Mouse (Mus musculus): ENCODE results near the gene Sag. TPM values are rescaled to one million over a fixed set of nuclear protein-coding genes. Genes with fewer than 3 reads are reported as not detected.

Sag gene
- total RNA-seq, 2 experiments from 2014 or later, result 1.9 to 2.1 TPM

- DNase-seq (ENCODE audit: low spot score in 2 of 2), result no peak
Measured at GRCm38 (mm10) chr1:87853601-87854361, 50.3 kb downstream of the Sag start.

DNA sequence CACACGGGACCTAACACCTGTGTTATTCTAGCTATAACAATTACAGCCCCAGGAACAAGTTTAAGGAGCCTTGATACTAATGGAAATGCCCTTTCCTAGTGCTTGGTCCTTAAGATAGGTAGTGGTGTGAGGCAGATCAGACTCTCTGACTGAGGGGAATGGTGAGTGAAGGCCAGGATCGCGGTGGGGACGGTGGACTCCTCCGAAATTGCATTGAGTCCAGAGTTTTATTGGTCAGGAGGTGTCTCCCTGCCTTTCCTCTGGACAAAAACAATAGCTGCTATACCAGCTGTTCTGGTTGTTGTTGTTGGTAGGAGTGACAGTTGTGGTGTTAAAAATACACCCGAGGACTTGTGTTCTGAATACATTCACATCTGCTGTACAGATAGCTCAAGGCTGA lies 50.9 kb downstream of the Sag start:
- DNase-seq (ENCODE audit: low spot score in 2 of 2), result no peak

DNA sequence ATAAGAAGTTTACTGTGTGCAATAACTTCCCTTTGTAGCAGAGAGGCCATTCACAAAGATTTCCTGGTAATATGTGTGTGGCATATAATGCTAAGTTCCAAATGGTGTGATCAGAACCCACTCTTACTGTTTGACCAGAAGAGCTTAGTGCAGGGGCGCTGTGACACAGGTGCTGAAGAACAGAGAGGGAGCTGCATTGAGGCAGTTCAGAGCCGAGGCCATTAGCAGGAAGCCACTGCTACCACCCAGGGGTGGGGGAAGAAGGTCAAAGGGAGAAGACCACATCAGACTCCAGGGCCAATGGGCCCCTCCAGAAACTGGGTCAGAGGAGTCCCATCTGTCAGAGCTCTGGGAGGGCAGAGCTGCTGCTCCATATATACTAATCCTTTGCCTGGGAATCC lies 51.4 kb downstream of the Sag start:
- no peak for DNase-seq (ENCODE audit: low spot score in 2 of 2)

DNA sequence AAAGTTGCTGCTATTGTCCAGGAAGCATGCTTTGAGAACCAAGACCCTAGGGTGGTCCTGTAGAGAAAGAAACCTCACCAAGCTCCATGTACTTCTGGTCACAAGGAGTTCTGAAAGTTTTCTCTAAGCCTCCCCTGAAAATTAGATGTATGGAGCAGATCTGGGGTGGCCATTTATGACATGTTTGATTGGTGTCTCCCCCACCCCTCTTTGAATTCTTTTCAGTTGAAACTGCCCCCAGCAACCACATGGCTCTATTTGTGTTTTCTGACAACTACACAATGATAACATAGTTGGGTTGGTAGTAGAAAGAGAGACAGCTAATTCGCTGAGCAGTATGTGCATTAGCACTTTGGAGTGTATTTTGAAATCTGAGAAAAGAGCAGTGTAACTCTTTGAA lies 52.0 kb downstream of the Sag start:
- DNase-seq (ENCODE audit: low spot score in 2 of 2), result no peak

DNA sequence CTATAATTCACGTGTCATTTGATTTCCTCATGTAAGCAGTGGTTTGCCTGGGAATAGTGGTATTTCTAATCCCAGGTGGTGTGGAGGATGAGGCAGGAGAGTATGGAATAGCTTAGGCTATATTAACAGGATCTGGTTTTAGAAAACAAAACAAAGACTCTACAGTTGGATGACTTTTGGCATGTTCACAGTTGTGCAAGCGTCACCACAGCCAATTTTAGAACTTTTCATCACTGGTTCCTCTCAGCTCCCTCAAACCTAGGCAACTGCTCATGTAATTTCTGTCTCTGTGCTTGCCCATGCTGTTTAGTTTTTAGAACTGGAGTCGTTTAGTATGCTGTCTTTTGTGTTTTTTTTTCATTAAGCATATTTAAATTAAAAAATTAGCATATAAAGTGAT lies 53.3 kb downstream of the Sag start:
- DNase-seq (ENCODE audit: low spot score in 2 of 2), result peak in 1 of 2 experiments; percentile 62

GRCm38 (mm10) chr1:87858031-87858430 lies 54.6 kb downstream of the Sag start:
- no peak for DNase-seq (ENCODE audit: low spot score in 2 of 2)

DNA sequence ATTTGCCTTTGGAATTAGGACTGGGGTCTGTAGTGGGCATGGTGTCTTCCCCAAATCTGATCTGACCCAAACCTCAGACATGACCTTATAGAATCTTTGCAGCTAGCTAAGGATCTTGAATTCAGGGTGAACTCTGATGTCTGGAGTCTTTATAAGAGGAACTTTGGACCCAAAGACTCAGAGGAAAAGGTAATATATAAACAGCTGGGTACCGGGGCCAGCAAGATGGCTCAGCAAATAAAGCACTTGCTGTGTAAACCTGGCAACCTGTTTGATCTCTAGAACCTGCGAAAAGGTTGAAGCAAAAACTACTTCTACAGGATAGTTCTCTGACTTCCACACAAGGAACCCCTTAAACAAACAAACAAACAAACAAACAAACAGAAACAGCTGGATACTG lies 55.0 kb downstream of the Sag start:
- DNase-seq (ENCODE audit: low spot score in 2 of 2), result no peak

- no peak for DNase-seq (ENCODE audit: low spot score in 2 of 2)
Measured at GRCm38 (mm10) chr1:87863602-87864001, 60.1 kb downstream of the Sag start.

DNA sequence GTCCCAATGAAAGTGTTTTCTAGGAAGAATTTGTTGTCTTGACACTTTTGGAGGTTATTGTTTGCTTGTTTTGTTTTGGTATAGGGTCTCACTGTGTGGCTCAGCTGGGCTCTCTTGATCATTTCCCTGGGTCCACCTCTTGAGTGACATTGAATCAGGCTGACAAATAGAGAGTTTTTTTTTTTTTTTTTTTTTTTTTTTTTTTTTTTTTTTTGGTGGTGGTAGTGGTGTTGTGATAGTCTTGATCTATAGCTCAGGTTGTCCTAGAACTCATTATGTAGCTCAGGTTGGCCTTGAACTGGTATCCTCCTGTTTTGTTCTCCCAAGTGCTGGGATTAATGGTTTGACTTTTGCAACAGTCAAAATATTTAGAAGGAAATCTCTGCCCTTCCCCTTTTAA lies 61.4 kb downstream of the Sag start:
- DNase-seq (ENCODE audit: low spot score in 2 of 2), result no peak

DNA sequence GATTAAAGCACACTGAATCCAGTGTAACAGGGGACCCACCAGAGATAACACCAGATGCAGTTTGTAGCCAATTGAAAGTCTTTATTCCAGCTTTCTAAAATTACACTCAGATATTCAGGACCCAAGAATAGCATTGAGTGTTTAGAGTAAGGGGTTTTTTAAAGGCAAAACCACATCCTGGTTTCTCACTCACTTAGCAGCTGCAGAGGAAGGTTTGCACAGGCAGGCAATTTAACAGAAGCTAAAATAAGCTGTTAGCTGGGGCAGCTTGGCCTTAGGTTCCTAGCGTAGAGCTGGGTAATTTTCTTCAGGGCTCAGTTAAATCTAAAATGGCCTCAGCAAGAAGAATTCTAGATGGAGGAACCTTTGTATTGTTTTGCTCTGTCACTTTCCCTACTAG lies 63.2 kb downstream of the Sag start:
- no peak for DNase-seq (ENCODE audit: low spot score in 2 of 2)

DNA sequence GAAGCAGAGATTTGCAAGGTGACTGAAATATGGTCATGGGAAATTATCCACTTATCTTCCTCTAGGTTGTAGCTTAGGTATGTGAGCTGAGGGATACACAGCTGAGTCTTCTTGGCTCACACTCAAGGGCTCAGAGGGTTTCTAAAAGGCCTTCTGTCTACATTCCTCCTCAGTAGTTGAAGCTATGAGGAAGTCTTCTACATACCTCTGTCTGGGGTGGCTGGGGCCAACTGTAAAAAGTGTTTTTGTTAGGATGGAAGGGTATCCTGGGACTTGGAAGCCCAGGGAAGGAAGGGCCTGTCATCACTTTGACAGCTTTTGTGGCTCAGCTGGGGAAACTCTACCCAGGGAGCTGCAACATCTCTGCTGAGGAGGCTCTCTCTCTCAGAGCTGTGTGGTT lies 68.1 kb downstream of the Sag start:
- DNase-seq (ENCODE audit: low spot score in 2 of 2), result no peak

GRCm38 (mm10) chr1:87873081-87873480 lies 69.6 kb downstream of the Sag start:
- DNase-seq (ENCODE audit: low spot score in 2 of 2), result no peak

- no peak for DNase-seq (ENCODE audit: low spot score in 2 of 2)
Measured at GRCm38 (mm10) chr1:87876065-87876464, 72.6 kb downstream of the Sag start.

DNA sequence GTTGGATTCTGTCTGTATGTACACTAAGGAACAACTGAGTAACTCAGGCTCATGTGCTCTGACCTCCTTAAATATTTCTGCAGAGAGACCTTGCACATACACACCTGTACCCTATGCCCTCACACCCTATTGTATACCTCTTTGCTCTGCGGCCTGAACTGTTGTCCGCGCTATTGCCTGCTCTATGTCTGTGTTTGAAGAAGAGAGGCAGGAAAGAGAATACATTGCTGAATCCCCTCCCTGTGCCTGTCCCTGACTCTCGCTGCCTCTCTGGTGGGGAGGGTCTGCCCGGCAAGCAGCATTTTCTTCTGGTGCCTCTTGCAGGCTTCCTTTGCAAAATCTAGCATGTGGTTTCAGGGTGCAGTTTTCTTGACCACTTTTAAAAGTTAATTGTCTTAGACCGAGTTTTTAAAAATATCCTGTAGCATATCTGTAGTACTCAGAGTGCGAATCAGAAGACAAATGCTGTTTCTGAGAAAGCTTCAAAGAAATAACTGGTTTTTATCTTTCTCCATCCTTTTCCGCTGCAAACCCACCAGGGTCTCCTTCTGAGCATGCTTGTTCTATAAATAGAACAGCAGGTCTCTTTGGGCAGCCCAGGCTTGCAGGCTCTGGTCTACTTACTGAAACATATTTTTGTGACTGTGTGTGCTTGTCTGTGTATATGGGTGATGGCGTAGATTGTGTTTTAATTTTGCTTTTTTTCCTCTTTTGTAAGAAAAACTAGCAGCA lies 74.2 kb downstream of the Sag start:
- DNase-seq (ENCODE audit: low spot score in 2 of 2), result no peak

DNA sequence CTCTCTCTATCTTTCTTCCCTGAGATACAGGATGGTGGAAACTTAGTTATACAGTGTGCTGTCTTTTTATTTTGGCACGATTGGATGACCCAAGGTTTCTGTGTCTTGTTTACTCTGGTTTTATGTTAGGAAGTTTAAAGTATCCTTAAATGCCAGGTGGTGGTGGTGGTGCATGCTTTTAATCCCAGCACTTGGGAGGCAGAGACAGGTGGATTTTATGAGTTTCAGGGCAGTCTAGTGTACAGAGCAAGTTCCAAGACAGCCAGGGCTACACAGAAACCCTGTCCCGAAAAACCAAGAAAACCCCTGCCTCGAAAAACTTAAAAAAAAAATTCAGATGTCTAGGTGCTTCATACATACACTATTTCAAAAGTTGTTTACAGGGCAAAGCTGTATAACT lies 75.6 kb downstream of the Sag start:
- no peak for DNase-seq (ENCODE audit: low spot score in 2 of 2)

- peak; percentile 83 to 91 for DNase-seq (ENCODE audit: low spot score in 2 of 2)
Measured at GRCm38 (mm10) chr1:87879494-87880325, 76.2 kb downstream of the Sag start.

GRCm38 (mm10) chr1:87880326-87880627 lies 76.8 kb downstream of the Sag start:
- no peak for DNase-seq (ENCODE audit: low spot score in 2 of 2)

- DNase-seq (ENCODE audit: low spot score in 2 of 2), result no peak
Measured at GRCm38 (mm10) chr1:87880856-87881255, 77.4 kb downstream of the Sag start.

GRCm38 (mm10) chr1:87881726-87882125 lies 78.2 kb downstream of the Sag start:
- no peak for DNase-seq (ENCODE audit: low spot score in 2 of 2)

- DNase-seq (ENCODE audit: low spot score in 2 of 2), result no peak
Measured at GRCm38 (mm10) chr1:87882554-87882953, 79.1 kb downstream of the Sag start.

DNA sequence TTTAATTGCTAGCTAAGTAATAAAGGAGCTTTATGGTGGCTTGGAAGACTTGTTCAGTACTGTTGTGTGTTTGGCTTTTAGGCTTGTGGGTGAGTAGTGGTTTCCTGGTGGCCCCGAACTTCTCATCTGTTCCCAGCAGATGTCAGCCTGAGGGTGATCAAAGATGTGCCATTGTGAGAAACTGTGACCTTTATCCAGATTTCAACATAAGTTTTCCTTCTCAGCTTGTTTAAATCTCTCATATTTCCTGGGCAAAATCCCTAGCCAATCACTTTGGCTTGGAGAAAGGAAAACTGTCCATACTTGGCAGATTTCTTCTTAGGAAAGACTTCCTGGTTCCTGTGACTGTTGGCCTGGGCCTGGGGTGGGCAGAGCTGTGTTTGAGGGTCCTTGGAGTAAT lies 87.5 kb downstream of the Sag start:
- DNase-seq (ENCODE audit: low spot score in 2 of 2), result no peak

DNA sequence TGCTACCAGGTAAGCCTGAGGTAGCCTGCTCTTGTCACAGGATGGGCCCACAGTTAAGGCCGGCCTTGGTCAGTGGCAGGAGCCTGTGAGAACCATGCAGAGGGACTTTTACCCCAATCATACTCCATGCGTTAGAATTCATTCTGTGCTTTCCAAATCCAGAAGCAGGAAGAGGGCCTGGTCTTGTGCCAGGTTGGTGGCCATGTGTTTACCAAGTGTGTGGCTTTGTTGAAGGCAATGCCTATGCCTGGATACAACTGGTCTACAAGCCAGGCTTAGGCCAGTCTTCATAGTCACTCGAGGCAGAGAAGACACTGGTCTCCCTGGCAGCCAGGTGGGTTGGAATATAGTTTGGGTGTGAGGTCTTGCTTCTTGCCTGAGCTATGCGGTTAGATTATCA lies 88.2 kb downstream of the Sag start:
- DNase-seq (ENCODE audit: low spot score in 2 of 2), result no peak
